Mouse (Mus musculus): ENCODE data around the gene Ubxn7. TPM values are rescaled to one million over a fixed set of nuclear protein-coding genes. Genes with fewer than 3 reads are reported as not detected.

Gene Ubxn7
- polyA plus RNA-seq, 1 experiment from 2014 or later, result 25.7 TPM

Other genes starting within 250 kb of the Ubxn7 start
- 148 and 153 TPM in 2 replicates for gene Pigx, start 232.5 kb upstream of the Ubxn7 start, polyA plus RNA-seq (2016; fragmentation: Nextera tagmentation; extraction: Ambion mirVana)
- gene Cep19, start 232.5 kb upstream of the Ubxn7 start, polyA plus RNA-seq (2016; fragmentation: Nextera tagmentation; extraction: Ambion mirVana), result 36.2 and 38.3 TPM in 2 replicates
- 8.9 and 9.1 TPM in 2 replicates for gene Nrros, start 166.7 kb upstream of the Ubxn7 start, polyA plus RNA-seq (2016; fragmentation: Nextera tagmentation; extraction: Ambion mirVana)
- gene Bex6, start 152.4 kb upstream of the Ubxn7 start, polyA plus RNA-seq (2016; fragmentation: Nextera tagmentation; extraction: Ambion mirVana), result 0.25 TPM in 1 of 2 replicates, not detected in the other
- gene Fbxo45, start 85.1 kb upstream of the Ubxn7 start, polyA plus RNA-seq (2016; fragmentation: Nextera tagmentation; extraction: Ambion mirVana), result 7.0 and 8.6 TPM in 2 replicates
- gene Wdr53, start 85.0 kb upstream of the Ubxn7 start, polyA plus RNA-seq (2016; fragmentation: Nextera tagmentation; extraction: Ambion mirVana), result 18.6 and 19.2 TPM in 2 replicates
- gene Smco1, start 60.8 kb upstream of the Ubxn7 start, polyA plus RNA-seq (2016; fragmentation: Nextera tagmentation; extraction: Ambion mirVana), result 0.07 TPM in 1 of 2 replicates, not detected in the other
- 34.6 and 35.2 TPM in 2 replicates for gene Rnf168, start 54.8 kb upstream of the Ubxn7 start, polyA plus RNA-seq (2016; fragmentation: Nextera tagmentation; extraction: Ambion mirVana)
- not detected in 2 replicates for gene Tm4sf19, start 68.2 kb downstream of the Ubxn7 start, polyA plus RNA-seq (2016; fragmentation: Nextera tagmentation; extraction: Ambion mirVana)
- gene Tctex1d2, start 87.4 kb downstream of the Ubxn7 start, polyA plus RNA-seq (2016; fragmentation: Nextera tagmentation; extraction: Ambion mirVana), result 34.6 and 36.3 TPM in 2 replicates
- gene Pcyt1a, start 98.7 kb downstream of the Ubxn7 start, polyA plus RNA-seq (2016; fragmentation: Nextera tagmentation; extraction: Ambion mirVana), result 43.1 and 46.4 TPM in 2 replicates
- 0.16 and 0.35 TPM in 2 replicates for gene Slc51a, start 155.6 kb downstream of the Ubxn7 start, polyA plus RNA-seq (2016; fragmentation: Nextera tagmentation; extraction: Ambion mirVana)
- not detected in 2 replicates for gene Zdhhc19, start 164.0 kb downstream of the Ubxn7 start, polyA plus RNA-seq (2016; fragmentation: Nextera tagmentation; extraction: Ambion mirVana)